Mouse (Mus musculus): Measurements from ENCODE around the gene Itgbl1.
"Not testable (repeated sequence)": the region's sequence is repeated elsewhere in the genome, so short reads cannot be mapped to it uniquely, and the experiment has no call there.

Gene Itgbl1

DNA sequence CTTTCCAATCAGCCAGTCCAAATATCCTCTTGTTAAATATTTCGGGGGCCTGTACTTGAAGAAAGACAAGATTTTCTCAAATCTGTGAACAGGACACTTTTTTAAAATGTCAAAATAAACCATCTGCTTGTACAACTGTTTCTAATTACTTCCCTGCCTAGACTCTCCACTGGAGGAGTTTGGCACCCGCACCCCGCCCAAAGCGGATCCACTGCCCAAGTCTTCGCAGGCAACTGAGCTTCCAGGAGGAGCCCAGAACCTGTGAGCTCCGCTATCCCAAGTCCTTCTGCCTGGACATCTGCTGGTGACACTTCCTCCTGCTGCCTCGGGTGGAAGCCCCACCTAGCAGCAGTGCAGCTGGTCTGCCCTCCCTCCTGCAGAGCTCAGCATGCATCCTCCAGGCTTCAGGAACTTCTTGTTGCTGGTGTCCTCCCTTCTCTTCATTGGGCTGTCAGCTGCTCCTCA lies at the start of gene Itgbl1:
Gene Itgbl1, plus strand, starts transcription at position 51 of the 465 bp plus-strand sequence.
- no peak for DNase-seq (ENCODE audit: low read depth, low spot score)

GRCm38 (mm10) chr14:123622969-123623368 lies 36.8 kb upstream of the Itgbl1 start:
- DNase-seq (ENCODE audit: low read depth, low spot score): no peak

DNA sequence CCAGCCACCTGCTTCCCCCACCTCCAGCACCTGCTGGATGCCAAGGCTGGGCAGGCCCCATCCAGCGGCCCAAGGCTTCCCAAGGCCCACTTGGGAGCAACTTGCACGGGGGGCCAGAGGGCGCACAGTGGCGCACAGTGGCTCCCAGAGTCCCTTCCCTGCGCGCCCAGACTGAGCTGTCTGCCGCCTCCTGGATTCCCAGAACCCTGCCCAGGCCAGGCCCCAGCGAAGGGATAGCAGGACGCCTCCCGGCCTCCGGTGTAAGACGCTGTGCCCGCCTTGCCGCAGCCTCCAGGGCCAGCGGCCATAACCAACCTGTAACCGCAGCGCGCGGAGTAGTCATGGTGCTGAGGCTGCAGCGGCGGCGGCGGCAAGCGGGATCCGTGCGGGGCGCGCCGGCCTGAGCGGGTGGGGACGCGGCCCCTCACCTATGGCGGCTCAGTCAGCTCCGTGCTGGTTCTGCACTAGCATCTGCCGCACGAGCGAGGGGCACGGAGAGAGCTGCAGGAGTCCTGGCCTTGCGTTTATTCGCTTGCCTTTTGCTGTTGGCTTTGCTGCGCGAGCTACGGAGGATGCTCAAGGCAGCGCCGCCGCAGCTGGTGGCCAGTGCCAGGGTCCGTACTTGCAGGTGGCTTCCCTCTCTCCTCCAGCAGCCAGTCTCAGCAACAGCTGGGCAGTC lies 33.1 kb upstream of the Itgbl1 start, which contains the start of gene Nalcn:
Gene Nalcn, minus strand, starts transcription at position 644 of the 679 bp plus-strand sequence.
- no peak for DNase-seq (ENCODE audit: low read depth, low spot score)

DNA sequence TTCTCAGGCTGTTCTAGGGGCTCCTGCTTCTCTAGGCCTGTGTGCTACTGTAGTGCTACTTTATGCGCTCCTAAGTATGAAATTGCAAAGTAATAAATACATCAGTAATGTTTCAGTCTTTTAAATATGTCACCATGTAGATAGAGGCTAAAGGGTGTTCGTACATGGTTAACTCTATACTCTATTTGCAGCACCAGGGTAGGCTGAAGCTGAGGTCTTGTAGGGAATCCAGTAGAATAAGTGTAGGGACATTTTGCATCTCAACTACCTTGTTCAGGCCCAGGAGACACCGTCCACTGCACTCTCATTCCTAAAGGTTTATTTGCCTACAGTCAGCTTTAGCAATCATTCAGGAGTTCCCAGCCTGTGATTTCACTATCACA lies 32.6 kb upstream of the Itgbl1 start:
- DNase-seq (ENCODE audit: low read depth, low spot score): no peak

- DNase-seq (ENCODE audit: low read depth, low spot score): no peak
These were observed 1.3 kb downstream of the Itgbl1 start for GRCm38 (mm10) chr14:123661091-123661491.

GRCm38 (mm10) chr14:123662386-123662785 lies 2.6 kb downstream of the Itgbl1 start:
- DNase-seq (ENCODE audit: low read depth, low spot score): no peak

DNA sequence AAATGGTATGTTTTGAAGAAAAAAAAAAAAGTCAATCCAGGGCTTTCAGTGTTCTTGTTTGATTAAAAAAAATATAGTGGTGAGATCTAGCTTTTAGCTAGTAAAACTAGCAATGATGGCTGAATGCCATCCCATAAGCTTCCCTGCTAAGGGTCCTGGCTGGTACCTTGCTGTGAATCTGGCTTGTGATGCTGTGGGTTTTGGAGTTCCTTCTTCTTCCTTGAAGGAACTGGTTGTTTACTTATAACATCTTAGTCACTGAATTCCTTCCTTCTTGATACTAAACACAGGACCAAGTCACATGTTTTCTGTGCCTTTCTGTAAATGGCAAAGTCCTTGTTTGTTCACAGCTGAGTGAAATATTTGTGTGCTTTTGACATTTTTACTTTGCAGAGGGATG lies 3.4 kb downstream of the Itgbl1 start:
- no peak for DNase-seq (ENCODE audit: low read depth, low spot score)

GRCm38 (mm10) chr14:123664451-123664850 lies 4.7 kb downstream of the Itgbl1 start:
- DNase-seq (ENCODE audit: low read depth, low spot score): no peak

- not testable (repeated sequence) for DNase-seq (ENCODE audit: low read depth, low spot score)
These were observed 11.3 kb downstream of the Itgbl1 start for GRCm38 (mm10) chr14:123671076-123671475.

- DNase-seq (ENCODE audit: low read depth, low spot score): no peak
These were observed 18.3 kb downstream of the Itgbl1 start for GRCm38 (mm10) chr14:123678091-123678490.

DNA sequence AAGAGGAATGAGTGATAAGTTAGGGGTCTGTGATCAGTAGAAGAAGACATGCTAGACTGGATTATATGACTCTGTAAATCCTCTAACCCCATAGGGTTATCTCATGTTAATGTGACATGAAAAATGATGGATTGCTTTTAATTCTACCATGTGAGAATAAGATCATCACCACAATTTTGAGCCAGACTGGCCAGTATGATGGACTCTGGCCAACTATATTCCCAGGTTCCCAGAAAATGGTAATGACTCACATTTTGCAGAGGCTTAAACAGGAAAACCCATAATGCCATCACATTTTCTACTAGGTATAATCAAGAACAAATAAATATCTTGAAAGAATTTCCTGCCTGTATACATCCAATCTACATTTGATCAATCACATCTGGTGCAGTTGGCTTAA lies 55.0 kb downstream of the Itgbl1 start:
- no peak for DNase-seq (ENCODE audit: low read depth, low spot score)

GRCm38 (mm10) chr14:123742055-123742454 lies 82.3 kb downstream of the Itgbl1 start:
- DNase-seq (ENCODE audit: low read depth, low spot score): no peak

- no peak for DNase-seq (ENCODE audit: low read depth, low spot score)
These were observed 91.2 kb downstream of the Itgbl1 start for GRCm38 (mm10) chr14:123751017-123751416.

GRCm38 (mm10) chr14:123759534-123759933 lies 99.8 kb downstream of the Itgbl1 start:
- no peak for DNase-seq (ENCODE audit: low read depth, low spot score)

- DNase-seq (ENCODE audit: low read depth, low spot score): no peak
These were observed 100.3 kb downstream of the Itgbl1 start for GRCm38 (mm10) chr14:123760079-123760478.

DNA sequence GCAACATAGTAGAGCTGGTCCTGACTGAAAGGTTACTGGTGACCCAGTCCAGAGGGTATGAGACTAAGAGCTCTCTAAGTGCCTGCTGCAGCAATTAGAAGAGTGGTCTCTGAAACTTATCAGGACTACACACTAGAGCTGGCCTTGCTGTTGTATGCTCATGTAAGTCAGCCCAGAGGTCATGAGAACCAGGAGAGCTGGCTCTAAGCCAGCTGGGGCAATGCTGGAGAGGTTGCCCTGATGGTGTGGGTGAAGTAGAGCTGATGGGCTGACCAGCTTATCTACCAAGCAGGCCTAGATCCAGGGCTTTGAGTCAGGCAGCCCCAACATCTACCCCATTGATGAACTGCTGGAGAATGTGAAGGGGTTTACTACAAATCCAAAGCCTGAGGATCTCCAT lies 142.0 kb downstream of the Itgbl1 start:
- DNase-seq (ENCODE audit: low read depth, low spot score): no peak

DNA sequence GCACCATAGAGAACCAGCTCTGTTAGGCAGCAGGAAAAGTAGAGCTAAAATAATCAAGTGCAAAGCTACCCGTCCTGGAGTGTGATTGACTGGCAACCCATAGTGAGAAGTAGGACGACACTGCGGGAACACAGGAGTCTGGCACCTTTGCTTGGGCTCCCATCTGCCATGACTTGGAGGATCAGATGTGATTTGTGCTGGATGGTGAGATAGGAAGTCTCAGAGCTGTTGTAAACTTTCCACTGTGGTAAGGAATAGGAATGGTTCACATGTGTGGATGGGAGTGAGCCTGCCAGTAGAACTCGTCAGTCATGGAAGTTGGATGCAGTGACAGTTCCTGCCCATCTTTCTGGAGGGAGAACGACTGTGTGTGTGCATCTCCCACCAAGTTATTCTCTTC lies 177.9 kb downstream of the Itgbl1 start:
- no peak for DNase-seq (ENCODE audit: low read depth, low spot score)

- no peak for DNase-seq (ENCODE audit: low read depth, low spot score)
These were observed 184.1 kb downstream of the Itgbl1 start for GRCm38 (mm10) chr14:123843675-123844425.

DNA sequence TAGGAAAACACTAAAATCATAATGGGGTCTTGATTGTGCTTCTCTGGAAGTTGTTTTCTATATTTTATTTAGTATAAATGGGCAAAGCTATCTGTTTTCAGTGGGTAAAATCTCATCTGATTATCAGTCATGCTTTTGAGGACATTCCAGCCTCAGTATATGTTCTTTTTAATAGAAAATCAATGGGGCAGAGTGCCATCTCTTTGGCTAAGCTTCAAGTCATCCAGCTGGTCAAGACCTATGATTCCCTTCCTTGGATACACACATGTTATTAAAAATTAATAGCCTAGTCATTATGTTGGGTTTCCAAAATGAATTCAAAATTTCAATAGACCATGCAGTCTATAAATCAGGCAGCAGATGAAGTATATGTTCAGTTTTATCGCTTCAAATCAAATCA lies 204.8 kb downstream of the Itgbl1 start:
- DNase-seq (ENCODE audit: low read depth, low spot score): no peak

- DNase-seq (ENCODE audit: low read depth, low spot score): no peak
These were observed 206.3 kb downstream of the Itgbl1 start for GRCm38 (mm10) chr14:123865779-123866726.

DNA sequence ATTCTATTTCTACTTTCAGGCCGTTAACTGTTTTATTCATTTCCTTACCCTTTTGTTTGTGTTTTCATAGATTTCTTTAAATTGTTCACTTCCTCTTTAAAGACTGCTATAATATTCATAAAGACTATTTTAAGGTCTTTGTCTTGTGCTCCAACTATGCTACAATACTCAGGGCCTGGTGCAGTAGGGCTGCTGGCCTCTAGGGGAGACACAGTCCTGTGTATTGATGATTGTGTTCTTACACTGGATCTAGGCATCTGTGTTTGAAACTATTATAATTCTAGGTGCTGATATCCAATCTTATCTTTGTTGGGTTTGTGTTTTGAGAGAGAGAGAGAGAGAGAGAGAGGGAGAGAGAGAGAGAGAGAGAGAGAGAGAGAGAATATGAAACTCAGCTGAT lies 268.1 kb downstream of the Itgbl1 start:
- DNase-seq (ENCODE audit: low read depth, low spot score): no peak

GRCm38 (mm10) chr14:123966531-123966930 lies 306.8 kb downstream of the Itgbl1 start:
- no peak for DNase-seq (ENCODE audit: low read depth, low spot score)

All from retina, postnatal 7 days (tissue).